Mouse (Mus musculus): ENCODE data around the gene Vps35. TPM values are rescaled to one million over a fixed set of nuclear protein-coding genes. Genes with fewer than 3 reads are reported as not detected.

The Vps35 gene
- polyA plus RNA-seq (2012; rRNA removed): 14.1 and 15.7 TPM in 2 replicates

DNA sequence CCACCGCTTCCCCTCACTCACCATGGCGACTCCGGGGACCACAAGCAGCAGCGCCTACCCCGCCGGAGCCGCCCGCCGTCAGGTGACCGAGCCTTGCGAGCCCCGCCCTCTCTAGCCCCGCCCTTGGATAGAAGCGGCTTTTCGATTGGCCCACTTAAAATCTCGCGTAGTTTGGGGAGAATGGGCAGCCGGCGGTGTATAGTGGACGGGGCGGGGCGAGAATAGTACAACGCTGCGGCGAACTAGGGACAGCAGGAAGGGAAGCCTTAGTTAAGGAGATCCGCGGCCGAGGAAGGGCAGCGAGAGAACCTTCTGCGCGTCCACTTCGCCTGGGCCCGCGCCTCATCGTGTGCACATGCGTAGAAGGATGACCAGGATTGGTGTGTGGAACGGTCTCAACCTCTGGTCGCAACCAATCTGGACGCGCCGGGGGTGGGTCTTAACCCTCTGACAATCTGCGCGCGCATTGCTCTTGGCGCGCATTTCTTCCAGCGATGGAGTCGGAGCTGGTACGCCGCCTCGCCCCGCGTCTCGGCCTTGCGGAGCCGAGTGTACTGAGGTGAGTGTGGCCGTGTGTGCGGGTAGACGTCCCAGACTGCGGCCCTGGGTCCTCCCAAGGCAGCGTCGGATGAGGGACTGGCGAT, at the start of gene Vps35, which contains the start of gene Orc6:
Gene Vps35 (minus strand): TSS at position 369 of the 644 bp plus-strand sequence.
Gene Orc6 (plus strand): TSS at position 199 of the 644 bp plus-strand sequence.
- Histone ChIP-seq H3K36me3 (ENCODE audit: control insufficient read depth, insufficient read depth, low read length) (peaks cover 9% of the 10 kb centered on the region), H3K4me3 (ENCODE audit: control insufficient read depth, insufficient read depth, low read length) (peak within 1 kb of the TSS; percentile 77), H3K27ac (ENCODE audit: control insufficient read depth, insufficient read depth, low read length) (peak within 1 kb of the TSS; percentile 42; the same call in 1 of the 2 replicates), H3K4me1 (replicated peaks; ENCODE audit: control insufficient read depth, insufficient read depth, low read length) (0 out of 2 replicates have a peak, but pooled peaks cover 5% of the 10 kb centered on the region), H3K27me3 (ENCODE audit: control insufficient read depth, insufficient read depth, low read length) (no peaks in the 10 kb centered on the region)
- peak; percentile 95 for DNase-seq
- WGBS: under 1% methylated on average over 62 of the region's 63 CpGs
- TF ChIP-seq POLR2A (IDR thresholded peaks at IDR 0.05; ENCODE audit: control insufficient read depth, extremely low read depth, insufficient read depth, low read length, poor library complexity): peak; percentile 71; the same call in 1 of the 2 replicates
- TF ChIP-seq CTCF (IDR thresholded peaks at IDR 0.05; ENCODE audit: borderline replicate concordance, control insufficient read depth, extremely low read depth, insufficient read depth, low read length, poor library complexity): no peak

DNA sequence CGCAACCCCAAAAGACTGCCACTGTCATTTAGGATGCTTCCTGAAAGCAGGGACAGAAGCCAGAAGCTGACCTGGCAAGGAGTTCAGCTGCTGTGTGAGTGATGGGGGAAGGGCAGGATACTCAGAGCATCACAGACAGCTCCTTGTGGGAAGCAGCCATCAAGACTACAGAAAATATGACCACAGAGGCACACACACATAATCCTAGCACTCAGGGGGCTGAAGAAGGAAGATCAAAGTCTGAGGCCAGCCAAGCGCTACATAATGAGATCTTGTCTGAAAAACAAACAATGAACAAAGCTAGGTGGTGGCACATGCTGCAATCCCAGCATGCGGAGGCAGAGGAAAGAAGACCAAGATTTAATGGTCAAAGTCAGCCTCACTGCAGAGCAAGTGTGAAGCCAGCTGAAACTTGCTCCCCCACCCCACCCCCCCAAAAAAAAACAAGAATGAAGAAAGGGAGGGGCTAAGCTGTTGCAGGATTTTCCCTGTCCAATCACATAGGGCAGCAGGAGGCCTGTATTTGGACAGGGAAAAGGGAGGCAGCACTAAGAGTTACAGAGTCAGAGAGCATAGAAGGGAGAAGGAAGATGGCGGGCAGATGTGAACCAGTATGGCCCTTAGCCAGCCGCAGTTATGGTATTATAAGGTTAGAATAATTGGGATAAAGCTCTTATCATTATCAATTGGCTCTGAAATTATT, 40.4 kb upstream of the Vps35 start:
- Histone ChIP-seq H3K4me3 (ENCODE audit: control insufficient read depth, insufficient read depth, low read length) (no peak overlapping the region), H3K27ac (ENCODE audit: control insufficient read depth, insufficient read depth, low read length) (no peak overlapping the region), H3K27me3 (ENCODE audit: control insufficient read depth, insufficient read depth, low read length) (no peaks in the 10 kb centered on the region), H3K4me1 (replicated peaks; ENCODE audit: control insufficient read depth, insufficient read depth, low read length) (no peaks in the 10 kb centered on the region), H3K36me3 (ENCODE audit: control insufficient read depth, insufficient read depth, low read length) (no peaks in the 10 kb centered on the region)
- DNase-seq: no peak
- WGBS: 95% methylated on average over 5 of the region's 5 CpGs
- TF ChIP-seq POLR2A (IDR thresholded peaks at IDR 0.05; ENCODE audit: control insufficient read depth, extremely low read depth, insufficient read depth, low read length, poor library complexity) (no peak), CTCF (IDR thresholded peaks at IDR 0.05; ENCODE audit: borderline replicate concordance, control insufficient read depth, extremely low read depth, insufficient read depth, low read length, poor library complexity) (no peak)

DNA sequence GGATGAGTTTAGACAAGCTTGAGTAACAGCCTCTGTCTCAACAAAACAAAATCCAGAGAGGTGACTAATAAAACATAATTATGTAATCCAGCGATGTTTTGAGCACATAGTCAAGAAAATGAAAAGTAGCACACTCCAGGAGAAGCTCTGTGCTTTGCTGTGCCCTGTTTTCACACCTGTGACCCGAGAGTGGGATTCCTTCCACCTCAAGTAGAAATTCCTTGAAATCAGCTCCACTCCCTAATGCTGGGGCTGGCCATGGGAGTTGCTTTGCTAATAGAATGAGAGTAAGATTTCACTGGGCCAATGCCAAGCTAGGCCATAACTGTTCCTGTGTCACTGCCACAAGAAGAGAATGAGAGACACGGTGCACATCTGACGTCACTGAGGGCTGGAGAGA, 38.1 kb upstream of the Vps35 start:
- no peak for TF ChIP-seq POLR2A (IDR thresholded peaks at IDR 0.05; ENCODE audit: control insufficient read depth, extremely low read depth, insufficient read depth, low read length, poor library complexity)
- TF ChIP-seq CTCF (IDR thresholded peaks at IDR 0.05; ENCODE audit: borderline replicate concordance, control insufficient read depth, extremely low read depth, insufficient read depth, low read length, poor library complexity): no peak
- no peak for DNase-seq
- Histone ChIP-seq H3K27ac (ENCODE audit: control insufficient read depth, insufficient read depth, low read length) (no peak overlapping the region), H3K36me3 (ENCODE audit: control insufficient read depth, insufficient read depth, low read length) (no peaks in the 10 kb centered on the region), H3K27me3 (ENCODE audit: control insufficient read depth, insufficient read depth, low read length) (no peaks in the 10 kb centered on the region), H3K4me3 (ENCODE audit: control insufficient read depth, insufficient read depth, low read length) (no peak overlapping the region), H3K4me1 (replicated peaks; ENCODE audit: control insufficient read depth, insufficient read depth, low read length) (no peaks in the 10 kb centered on the region)
- WGBS: 88% methylated on average over 4 of the region's 4 CpGs

DNA sequence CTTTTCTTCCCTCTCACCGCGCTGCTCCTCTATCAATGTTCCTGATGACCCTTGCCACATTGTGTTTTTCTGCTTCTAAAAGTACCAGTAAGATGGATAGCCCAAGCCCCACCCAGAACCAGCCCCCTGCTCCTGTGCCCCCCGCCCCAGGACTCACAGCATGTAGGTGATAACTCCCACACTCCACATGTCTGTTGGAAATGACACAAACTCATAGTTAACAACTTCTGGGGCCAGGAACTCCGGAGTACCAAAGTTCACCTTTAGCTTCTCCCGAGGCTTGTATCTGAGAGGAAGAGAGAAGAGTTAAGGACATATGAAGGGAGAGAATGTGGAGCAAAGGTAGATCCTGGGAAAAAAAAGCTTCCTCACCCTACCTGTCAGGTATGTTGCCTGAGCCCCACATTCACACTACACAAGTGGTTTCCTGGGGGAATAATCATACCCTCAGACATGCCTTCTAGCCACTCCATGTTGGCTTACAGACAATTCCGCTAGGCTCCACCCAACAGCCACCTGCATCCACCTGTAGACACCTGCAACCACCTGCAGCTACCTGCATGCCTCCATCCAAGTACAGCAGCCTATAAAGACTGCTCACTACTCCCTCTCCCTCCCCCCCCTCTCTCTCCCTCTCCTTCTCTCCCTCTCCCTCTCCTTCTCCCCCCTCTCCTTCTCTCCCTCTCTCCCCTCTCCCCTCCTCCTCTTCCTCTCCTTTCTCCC, 36.8 kb upstream of the Vps35 start:
- H3K4me1 ChIP-seq (replicated peaks; ENCODE audit: control insufficient read depth, insufficient read depth, low read length): no peaks in the 10 kb centered on the region
- WGBS: 91% methylated on average over 6 of the region's 6 CpGs
- no peaks in the 10 kb centered on the region for H3K36me3 ChIP-seq (ENCODE audit: control insufficient read depth, insufficient read depth, low read length)
- H3K27me3 ChIP-seq (ENCODE audit: control insufficient read depth, insufficient read depth, low read length): no peaks in the 10 kb centered on the region
- DNase-seq: no peak
- TF ChIP-seq POLR2A (IDR thresholded peaks at IDR 0.05; ENCODE audit: control insufficient read depth, extremely low read depth, insufficient read depth, low read length, poor library complexity): no peak
- no peak for TF ChIP-seq CTCF (IDR thresholded peaks at IDR 0.05; ENCODE audit: borderline replicate concordance, control insufficient read depth, extremely low read depth, insufficient read depth, low read length, poor library complexity)
- H3K4me3 ChIP-seq (ENCODE audit: control insufficient read depth, insufficient read depth, low read length): no peak overlapping the region
- no peak overlapping the region for H3K27ac ChIP-seq (ENCODE audit: control insufficient read depth, insufficient read depth, low read length)

DNA sequence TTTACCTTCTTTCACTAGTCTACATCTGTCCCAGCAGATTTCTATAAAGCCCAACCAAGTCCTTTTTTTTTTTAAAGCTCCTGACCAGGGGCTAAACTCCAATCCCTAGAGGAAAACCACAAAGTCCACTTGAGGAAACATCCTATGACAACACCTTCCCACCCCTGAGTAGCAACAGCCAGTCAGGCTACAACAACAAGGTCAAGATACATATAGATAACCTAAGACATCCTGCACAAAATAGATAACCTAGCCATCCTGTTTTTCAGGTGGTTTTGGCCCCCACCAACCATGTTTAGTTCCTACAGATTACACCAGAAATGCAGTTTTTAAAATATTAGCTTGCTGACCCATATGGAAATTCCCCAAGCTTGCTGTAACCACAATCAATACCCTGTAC, 35.5 kb upstream of the Vps35 start:
- Histone ChIP-seq H3K27me3 (ENCODE audit: control insufficient read depth, insufficient read depth, low read length) (no peaks in the 10 kb centered on the region), H3K4me3 (ENCODE audit: control insufficient read depth, insufficient read depth, low read length) (no peak overlapping the region), H3K27ac (ENCODE audit: control insufficient read depth, insufficient read depth, low read length) (no peak overlapping the region), H3K4me1 (replicated peaks; ENCODE audit: control insufficient read depth, insufficient read depth, low read length) (no peaks in the 10 kb centered on the region), H3K36me3 (ENCODE audit: control insufficient read depth, insufficient read depth, low read length) (no peaks in the 10 kb centered on the region)
- TF ChIP-seq CTCF (IDR thresholded peaks at IDR 0.05; ENCODE audit: borderline replicate concordance, control insufficient read depth, extremely low read depth, insufficient read depth, low read length, poor library complexity): no peak
- no peak for TF ChIP-seq POLR2A (IDR thresholded peaks at IDR 0.05; ENCODE audit: control insufficient read depth, extremely low read depth, insufficient read depth, low read length, poor library complexity)
- no peak for DNase-seq

DNA sequence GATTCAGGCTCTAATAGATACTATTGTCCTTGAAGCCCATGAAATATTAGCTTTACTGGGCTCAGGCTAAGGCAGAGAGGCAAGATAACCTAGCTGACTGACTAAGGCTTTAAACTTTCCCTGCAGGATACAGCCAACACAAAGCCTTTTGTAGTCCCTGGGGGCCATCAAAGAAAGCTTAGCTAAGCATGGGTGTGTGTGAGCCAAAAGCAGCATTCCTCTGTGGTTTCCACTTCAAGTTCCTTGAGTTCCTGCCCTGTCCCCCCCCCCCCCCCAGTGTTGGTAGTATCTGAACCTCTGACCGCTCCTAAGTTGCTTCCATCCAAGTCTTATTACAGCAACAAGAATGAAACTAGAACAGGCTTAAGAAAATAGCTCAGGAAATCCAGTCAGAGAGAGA, 29.9 kb upstream of the Vps35 start:
- Histone ChIP-seq H3K4me1 (replicated peaks; ENCODE audit: control insufficient read depth, insufficient read depth, low read length) (no peaks in the 10 kb centered on the region), H3K27ac (ENCODE audit: control insufficient read depth, insufficient read depth, low read length) (no peak overlapping the region), H3K36me3 (ENCODE audit: control insufficient read depth, insufficient read depth, low read length) (no peaks in the 10 kb centered on the region), H3K27me3 (ENCODE audit: control insufficient read depth, insufficient read depth, low read length) (no peaks in the 10 kb centered on the region), H3K4me3 (ENCODE audit: control insufficient read depth, insufficient read depth, low read length) (no peak overlapping the region)
- TF ChIP-seq POLR2A (IDR thresholded peaks at IDR 0.05; ENCODE audit: control insufficient read depth, extremely low read depth, insufficient read depth, low read length, poor library complexity) (no peak), CTCF (IDR thresholded peaks at IDR 0.05; ENCODE audit: borderline replicate concordance, control insufficient read depth, extremely low read depth, insufficient read depth, low read length, poor library complexity) (no peak)
- no peak for DNase-seq
- WGBS: 91% methylated on average over 1 of the region's 1 CpGs
